Comparison of ENCODE assay signal across 14 mouse cellular contexts in the genomic region with DNA sequence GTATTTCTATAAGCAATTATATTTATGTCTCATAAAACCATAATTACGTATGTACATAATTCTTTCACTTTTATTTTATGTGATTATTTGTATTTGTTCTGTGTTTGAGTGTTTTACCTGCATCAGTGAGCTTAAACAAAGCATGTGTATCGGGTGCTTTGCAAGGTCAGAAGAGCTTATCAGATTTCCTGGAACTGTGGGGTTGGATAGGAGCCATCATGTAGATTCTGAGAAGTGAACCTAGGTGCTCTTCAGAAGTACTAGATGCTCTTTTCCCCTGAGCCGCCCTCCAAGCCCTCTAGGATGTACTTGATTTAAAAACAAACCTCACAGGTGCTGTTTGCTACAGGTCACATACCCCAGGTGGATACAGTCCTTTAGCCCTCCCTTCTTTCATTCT.
"Had no signal": no experiment of that assay in that cellular context is flagged by ENCODE, and none has a peak within 500 bp of the region (broad histone marks: within the 10 kb centered on the region; RNA-seq: fewer than 3 reads in every experiment).

No protein-coding gene starts in this region.

- H3K36me3 ChIP-seq: liver, embryonic 12.5 days; midbrain, embryonic 12.5 days; neural tube, embryonic 15.5 days had no signal

- ATAC-seq: liver, embryonic 12.5 days; midbrain, embryonic 16.5 days had no signal

- H3K27ac ChIP-seq: liver, embryonic 12.5 days; macrophage; midbrain, embryonic 12.5 days; neural tube, embryonic 15.5 days; stomach, postnatal 0 days had no signal

- H3K4me1 ChIP-seq: liver, embryonic 12.5 days; midbrain, embryonic 12.5 days; neural tube, embryonic 15.5 days had no signal

- H3K9ac ChIP-seq: liver, embryonic 12.5 days; midbrain, embryonic 12.5 days; neural tube, embryonic 15.5 days had no signal

- H3K4me2 ChIP-seq: liver, embryonic 12.5 days; midbrain, embryonic 12.5 days; neural tube, embryonic 15.5 days had no signal

- H3K27me3 ChIP-seq: liver, embryonic 12.5 days; megakaryocyte, embryonic 14.5 days; midbrain, embryonic 12.5 days; neural tube, embryonic 15.5 days had no signal

- H3K9me3 ChIP-seq: liver, embryonic 12.5 days; megakaryocyte, embryonic 14.5 days; midbrain, embryonic 12.5 days; neural tube, embryonic 15.5 days had no signal

- DNase-seq: kidney, adult 11 months; kidney, postnatal 36 days; left cerebral cortex, postnatal 4 days; right cerebral cortex, adult 18-20 months; right cerebral cortex, postnatal 25 days; thymus, postnatal 14 days had no signal

- H3K4me3 ChIP-seq: liver, embryonic 12.5 days; megakaryocyte, embryonic 14.5 days; midbrain, embryonic 12.5 days; myocyte; neural tube, embryonic 15.5 days had no signal
